Mouse (Mus musculus) ES-Bruce4 (cell line): ENCODE data around the gene Cxcl9. TPM values are rescaled to one million over a fixed set of nuclear protein-coding genes. Genes with fewer than 3 reads are reported as not detected.

Experiments used
- H3K27ac ChIP-seq: 2 replicates; pipeline ENCODE4 v1.5.1; 2012; ENCODE audit warnings: low read length, inconsistent platforms; ENCODE audit not compliant: insufficient read depth
- H3K27me3 ChIP-seq: 2 replicates; pipeline ENCODE4 v1.6.1; 2012; ENCODE audit warnings: mild to moderate bottlenecking, low read length, inconsistent platforms; ENCODE audit not compliant: control insufficient read depth, poor library complexity, insufficient read depth, severe bottlenecking
- H3K36me3 ChIP-seq: 2 replicates; pipeline ENCODE4 v1.6.1; 2012; ENCODE audit warnings: inconsistent platforms, mild to moderate bottlenecking, low read length, moderate library complexity; ENCODE audit not compliant: control insufficient read depth, poor library complexity, insufficient read depth, severe bottlenecking
- H3K4me1 ChIP-seq: one replicate; pipeline ENCODE4 v1.8.1; 2011; ENCODE audit warnings: low read length; ENCODE audit not compliant: control insufficient read depth, insufficient read depth
- H3K4me3 ChIP-seq: 2 replicates; pipeline ENCODE4 v1.5.1; 2011; ENCODE audit warnings: low read depth, mild to moderate bottlenecking, low read length
- H3K9ac ChIP-seq: 2 replicates; pipeline ENCODE4 v1.6.1; 2012; ENCODE audit warnings: low read depth, mild to moderate bottlenecking, inconsistent platforms; ENCODE audit not compliant: poor library complexity, severe bottlenecking
- H3K9me3 ChIP-seq: replicated peaks from 2 replicates; pipeline ENCODE4 v1.6.1; 2012; ENCODE audit warnings: mild to moderate bottlenecking, low read length, inconsistent platforms; ENCODE audit not compliant: control insufficient read depth, poor library complexity, insufficient read depth, severe bottlenecking
- CTCF ChIP-seq: IDR thresholded peaks from one replicate; pipeline ENCODE4 v1.8.1; 2011; ENCODE audit warnings: low read depth, low read length
- EP300 ChIP-seq: IDR thresholded peaks from 2 replicates; pipeline ENCODE4 v1.6.1; 2011; ENCODE audit warnings: low read depth, low read length; ENCODE audit not compliant: insufficient read depth
- POLR2A ChIP-seq: IDR thresholded peaks from one replicate; pipeline ENCODE4 v1.8.1; 2011; ENCODE audit warnings: low read length; ENCODE audit not compliant: insufficient read depth
- polyA plus RNA-seq: library from polyadenylated mRNA; stranded (reverse); fragments of >200 nt; gene quantifications from 2 replicates; pipeline ENCODE4 v1.2.4, GENCODE M21; 2011; ENCODE audit warnings: low read depth; ENCODE audit not compliant: missing spikeins, insufficient read depth, insufficient read length

Gene Cxcl9
- polyA plus RNA-seq, 1 experiment, result not detected

GRCm38 (mm10) chr5:92318596-92318995, 9.3 kb downstream of the Cxcl9 start:
- no peak overlapping the region for H3K27ac ChIP-seq
- no peak overlapping the region for H3K9ac ChIP-seq
- H3K27me3 ChIP-seq, result no peaks in the 10 kb centered on the region
- H3K36me3 ChIP-seq, result no peaks in the 10 kb centered on the region
- H3K4me1 ChIP-seq, result no peaks in the 10 kb centered on the region
- TF ChIP-seq EP300, result no peak
- no peak for TF ChIP-seq CTCF
- no peak for TF ChIP-seq POLR2A
- H3K4me3 ChIP-seq, result no peak overlapping the region
- no peaks in the 10 kb centered on the region for H3K9me3 ChIP-seq

DNA sequence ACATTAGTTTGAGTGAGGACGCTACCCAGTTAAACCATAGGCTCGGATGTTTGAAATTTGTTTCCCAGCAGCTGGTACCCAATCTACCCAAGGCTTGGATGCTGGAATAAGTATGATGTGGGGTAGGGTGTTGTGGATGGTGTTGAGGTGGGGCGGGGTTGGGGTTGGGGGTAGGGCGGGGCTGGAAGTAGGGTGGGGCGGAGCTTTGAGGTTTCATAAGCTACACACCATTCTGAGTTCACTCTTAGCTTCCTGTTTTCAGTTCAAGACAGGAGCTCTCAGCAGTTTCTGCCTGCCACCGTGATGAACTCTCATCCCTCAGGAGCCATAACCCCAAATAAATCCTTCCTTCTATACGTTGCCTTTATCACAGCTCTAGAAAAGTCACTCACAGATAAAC, 9.8 kb downstream of the Cxcl9 start:
- no peak for TF ChIP-seq POLR2A
- TF ChIP-seq EP300, result no peak
- no peak for TF ChIP-seq CTCF
- Histone ChIP-seq H3K27ac (no peak overlapping the region), H3K9ac (no peak overlapping the region), H3K36me3 (no peaks in the 10 kb centered on the region), H3K9me3 (no peaks in the 10 kb centered on the region), H3K4me1 (no peaks in the 10 kb centered on the region), H3K4me3 (no peak overlapping the region), H3K27me3 (no peaks in the 10 kb centered on the region)

DNA sequence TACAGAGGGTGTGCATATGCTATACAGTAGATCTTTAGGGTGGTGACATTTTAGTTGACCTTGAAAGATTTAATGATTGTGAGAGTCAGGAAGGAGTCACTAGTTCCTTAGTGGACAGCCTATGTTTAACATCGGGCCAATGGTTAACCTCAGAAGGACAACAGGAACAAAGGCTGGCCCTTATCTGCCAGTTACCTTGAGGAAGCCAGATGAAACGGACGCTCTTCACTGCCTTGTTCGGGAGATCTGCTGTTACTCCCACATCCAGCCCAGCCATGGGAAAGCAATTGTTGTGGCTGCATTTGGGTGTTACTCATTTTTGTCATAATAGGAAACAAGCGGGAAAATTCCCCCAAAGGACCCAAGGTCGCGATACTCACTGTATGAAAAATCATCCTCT, 14.1 kb downstream of the Cxcl9 start:
- no peak for TF ChIP-seq POLR2A
- no peak for TF ChIP-seq EP300
- no peaks in the 10 kb centered on the region for H3K36me3 ChIP-seq

GRCm38 (mm10) chr5:92312046-92312715, 15.7 kb downstream of the Cxcl9 start:
- no peak overlapping the region for H3K27ac ChIP-seq
- no peaks in the 10 kb centered on the region for H3K9me3 ChIP-seq
- no peaks in the 10 kb centered on the region for H3K27me3 ChIP-seq
- no peak overlapping the region for H3K9ac ChIP-seq
- H3K36me3 ChIP-seq, result no peaks in the 10 kb centered on the region; the same call in 1 of the 2 replicates
- H3K4me1 ChIP-seq, result peaks cover 2% of the 10 kb centered on the region
- no peak for TF ChIP-seq POLR2A
- H3K4me3 ChIP-seq, result no peak overlapping the region

More for the DNA sequence above, 14.1 kb downstream of the Cxcl9 start:
- H3K4me3 ChIP-seq, result no peak overlapping the region
- H3K9ac ChIP-seq, result no peak overlapping the region
- H3K27me3 ChIP-seq, result no peaks in the 10 kb centered on the region
- H3K27ac ChIP-seq, result no peak overlapping the region
- H3K9me3 ChIP-seq, result no peaks in the 10 kb centered on the region
- H3K4me1 ChIP-seq, result no peaks in the 10 kb centered on the region

- H3K4me1 ChIP-seq, result peaks cover 2% of the 10 kb centered on the region
- peak within 1 kb of the TSS; percentile 90 for H3K9ac ChIP-seq
- TF ChIP-seq CTCF, result peak; percentile 47
- peak; percentile 55; the same call in 1 of the 2 replicates for TF ChIP-seq EP300
- peak; percentile 36 for TF ChIP-seq POLR2A
- no peaks in the 10 kb centered on the region for H3K9me3 ChIP-seq
- 0 out of 2 replicates have a peak within 1 kb of the TSS, but pooled peaks have one; percentile 3 for H3K27ac ChIP-seq
- peaks cover 7% of the 10 kb centered on the region for H3K36me3 ChIP-seq
- peak within 1 kb of the TSS; percentile 96 for H3K4me3 ChIP-seq
- no peaks in the 10 kb centered on the region for H3K27me3 ChIP-seq
These were observed 18.0 kb downstream of the Cxcl9 start, which contains the start of gene Sdad1 for GRCm38 (mm10) chr5:92309681-92310511. Gene Sdad1 (minus strand): TSS chr5:92310479.

DNA sequence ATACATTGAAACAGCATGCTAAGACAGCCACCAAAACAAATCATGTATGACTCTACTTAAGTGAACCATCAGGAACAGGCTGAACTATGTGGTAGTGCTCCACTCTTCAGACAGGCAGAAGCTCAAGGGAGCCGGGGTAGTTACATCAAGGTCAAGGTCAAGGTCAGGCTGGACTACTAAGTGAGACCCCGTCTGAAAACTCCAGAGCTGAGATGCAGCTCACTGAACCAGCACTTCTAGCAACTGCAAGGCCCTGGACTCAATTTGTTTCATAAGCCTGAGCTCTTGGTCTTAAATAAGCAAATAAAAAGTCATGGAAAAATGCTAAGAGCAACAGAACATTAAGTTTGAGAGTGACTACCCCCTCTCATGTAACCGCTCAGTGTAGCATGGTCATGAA, 23.6 kb downstream of the Cxcl9 start:
- no peak overlapping the region for H3K9ac ChIP-seq
- H3K4me3 ChIP-seq, result no peak overlapping the region
- peaks cover 50% of the 10 kb centered on the region for H3K36me3 ChIP-seq
- TF ChIP-seq CTCF, result no peak
- no peak for TF ChIP-seq POLR2A
- TF ChIP-seq EP300, result no peak
- H3K4me1 ChIP-seq, result peaks cover 2% of the 10 kb centered on the region
- H3K9me3 ChIP-seq, result no peaks in the 10 kb centered on the region
- no peak overlapping the region for H3K27ac ChIP-seq
- no peaks in the 10 kb centered on the region for H3K27me3 ChIP-seq
